In genomic region chr12:83043980-83044620, GRCm38 (mm10) we compare ENCODE assay signal across 10 mouse cellular contexts.
DNase-seq lines count a peak whose midpoint lies in the region; ATAC-seq and TF ChIP-seq lines count a peak whose summit lies in the region.
"Had no signal": no experiment of that assay in that cellular context is flagged by ENCODE, and none has a peak within 500 bp of the region (broad histone marks: within the 10 kb centered on the region; RNA-seq: fewer than 3 reads in every experiment).

No protein-coding gene starts in this region.

- no peak for TF ChIP-seq CTCF in layer of hippocampus, adult 2 months (conservative IDR thresholded peaks at IDR 0.05)

- H3K9ac ChIP-seq in forebrain, embryonic 14.5 days (ENCODE audit: low read length), result peak overlapping the region; percentile 29; the same call in 1 of the 2 replicates
- no peak overlapping the region for H3K9ac ChIP-seq in hindbrain, embryonic 15.5 days
- H3K9ac ChIP-seq in neural tube, embryonic 13.5 days, result no peak overlapping the region
- H3K9ac ChIP-seq in liver, embryonic 12.5 days, result no peak overlapping the region
- H3K9ac ChIP-seq: intestine, embryonic 15.5 days had no signal

- peaks cover 38% of the 10 kb centered on the region for H3K4me1 ChIP-seq in forebrain, embryonic 14.5 days (ENCODE audit: control insufficient read depth, insufficient read depth, low read length)
- H3K4me1 ChIP-seq in hindbrain, embryonic 15.5 days (replicated peaks), result peaks cover 45% of the 10 kb centered on the region
- peaks cover 58% of the 10 kb centered on the region for H3K4me1 ChIP-seq in neural tube, embryonic 13.5 days (replicated peaks)
- H3K4me1 ChIP-seq in liver, embryonic 12.5 days, result 0 out of 2 replicates have a peak, but pooled peaks cover under 1% of the 10 kb centered on the region
- H3K4me1 ChIP-seq: intestine, embryonic 15.5 days had no signal

- peak; percentile 52 for ATAC-seq in forebrain, embryonic 14.5 days
- peak; percentile 54; the same call in 1 of the 2 replicates for ATAC-seq in hindbrain, embryonic 15.5 days (ENCODE audit: low FRiP score, low read depth)
- ATAC-seq in neural tube, embryonic 13.5 days (ENCODE audit: low read depth), result peak; percentile 74
- no peak for ATAC-seq in liver, embryonic 12.5 days
- ATAC-seq: intestine, embryonic 15.5 days had no signal

- H3K36me3 ChIP-seq in forebrain, embryonic 14.5 days (ENCODE audit: control insufficient read depth, insufficient read depth, low read length), result no peaks in the 10 kb centered on the region
- H3K36me3 ChIP-seq in hindbrain, embryonic 15.5 days, result no peaks in the 10 kb centered on the region
- H3K36me3 ChIP-seq in neural tube, embryonic 13.5 days, result no peaks in the 10 kb centered on the region
- no peaks in the 10 kb centered on the region for H3K36me3 ChIP-seq in liver, embryonic 12.5 days
- H3K36me3 ChIP-seq: intestine, embryonic 15.5 days had no signal

- H3K9me3 ChIP-seq in forebrain, embryonic 14.5 days (replicated peaks; ENCODE audit: control insufficient read depth, low read length), result no peaks in the 10 kb centered on the region
- H3K9me3 ChIP-seq in hindbrain, embryonic 15.5 days, result no peaks in the 10 kb centered on the region
- H3K9me3 ChIP-seq in neural tube, embryonic 13.5 days, result no peaks in the 10 kb centered on the region
- no peaks in the 10 kb centered on the region for H3K9me3 ChIP-seq in liver, embryonic 12.5 days (replicated peaks)
- H3K9me3 ChIP-seq: intestine, embryonic 15.5 days had no signal

- no peaks in the 10 kb centered on the region for H3K27me3 ChIP-seq in forebrain, embryonic 14.5 days (replicated peaks; ENCODE audit: control insufficient read depth, insufficient read depth, low read length)
- H3K27me3 ChIP-seq in hindbrain, embryonic 15.5 days, result no peaks in the 10 kb centered on the region
- H3K27me3 ChIP-seq in neural tube, embryonic 13.5 days, result no peaks in the 10 kb centered on the region
- H3K27me3 ChIP-seq in liver, embryonic 12.5 days (replicated peaks), result no peaks in the 10 kb centered on the region
- H3K27me3 ChIP-seq: intestine, embryonic 15.5 days had no signal

- WGBS in forebrain, embryonic 14.5 days, result 22% methylated on average over 6 of the region's 6 CpGs
- 28% methylated on average over 6 of the region's 6 CpGs for WGBS in hindbrain, embryonic 15.5 days
- WGBS in neural tube, embryonic 13.5 days, result 39% methylated on average over 6 of the region's 6 CpGs
- 60% methylated on average over 6 of the region's 6 CpGs for WGBS in liver, embryonic 12.5 days (ENCODE audit: insufficient replicate concordance)

- DNase-seq in layer of hippocampus, adult 2 months (ENCODE audit: low spot score in 2 of 2), result no peak
- DNase-seq in layer of hippocampus, adult 8-10 months (ENCODE audit: low spot score in 2 of 2), result no peak
- DNase-seq in forebrain, embryonic 14.5 days (ENCODE audit: low spot score), result peak; percentile 65
- DNase-seq in urinary bladder, postnatal 14 days (ENCODE audit: low spot score), result no peak
- DNase-seq: adrenal gland, postnatal 10 days; kidney, postnatal 4 days had no signal

- H3K4me3 ChIP-seq in layer of hippocampus, adult 2 months, result peak overlapping the region; percentile 5; the same call in 1 of the 2 replicates
- H3K4me3 ChIP-seq in forebrain, embryonic 14.5 days (ENCODE audit: low read depth, low read length), result no peak overlapping the region
- H3K4me3 ChIP-seq in hindbrain, embryonic 15.5 days, result no peak overlapping the region
- no peak overlapping the region for H3K4me3 ChIP-seq in neural tube, embryonic 13.5 days
- H3K4me3 ChIP-seq in liver, embryonic 12.5 days, result no peak overlapping the region
- H3K4me3 ChIP-seq: intestine, embryonic 15.5 days had no signal

- H3K4me2 ChIP-seq in forebrain, embryonic 14.5 days (ENCODE audit: low read length), result peak overlapping the region; percentile 46
- H3K4me2 ChIP-seq in hindbrain, embryonic 15.5 days, result peak overlapping the region; percentile 44; the same call in 1 of the 2 replicates
- H3K4me2 ChIP-seq in neural tube, embryonic 13.5 days, result peak overlapping the region; percentile 44
- no peak overlapping the region for H3K4me2 ChIP-seq in liver, embryonic 12.5 days
- H3K4me2 ChIP-seq: intestine, embryonic 15.5 days had no signal

- H3K27ac ChIP-seq in layer of hippocampus, adult 2 months, result peak overlapping the region; percentile 79
- H3K27ac ChIP-seq in forebrain, embryonic 14.5 days (ENCODE audit: low read depth, low read length), result peak overlapping the region; percentile 79
- peak overlapping the region; percentile 81 for H3K27ac ChIP-seq in hindbrain, embryonic 15.5 days (replicated peaks)
- peak overlapping the region; percentile 88 for H3K27ac ChIP-seq in neural tube, embryonic 13.5 days (replicated peaks)
- H3K27ac ChIP-seq in liver, embryonic 12.5 days, result no peak overlapping the region
- H3K27ac ChIP-seq: intestine, embryonic 15.5 days had no signal
